Mouse (Mus musculus): ENCODE measurements around the gene Dusp22. TPM values are rescaled to one million over a fixed set of nuclear protein-coding genes. Genes with fewer than 3 reads are reported as not detected.

Gene Dusp22
- polyA plus RNA-seq (2014; fragmentation: Illumina TruSeq; extraction: RNeasy Lipid Tissue Mini Kit (QIAGEN cat#74804); ENCODE audit: low read depth, low replicate concordance): 24.3 TPM

GRCm38 (mm10) chr13:30659613-30660505 is at the start of gene Dusp22:
TSS of gene Dusp22 (plus strand) at chr13:30659999.

GRCm38 (mm10) chr13:30749021-30749556 is 89.3 kb downstream of the Dusp22 start, which contains the start of gene Irf4:
TSS of gene Irf4 (plus strand) at chr13:30749226.

Other genes starting within 250 kb of the Dusp22 start
- gene Uqcrfs1, start 114.6 kb upstream of the Dusp22 start, polyA plus RNA-seq (2014; fragmentation: Illumina TruSeq; extraction: RNeasy Lipid Tissue Mini Kit (QIAGEN cat#74804); ENCODE audit: low read depth, low replicate concordance): 128 TPM
- gene Irf4, start 89.2 kb downstream of the Dusp22 start, polyA plus RNA-seq (2014; fragmentation: Illumina TruSeq; extraction: RNeasy Lipid Tissue Mini Kit (QIAGEN cat#74804); ENCODE audit: low read depth, low replicate concordance): 4.9 TPM

All from adipose tissue, adult 10 weeks (tissue).